Mouse (Mus musculus) myocyte (in vitro differentiated cells): ENCODE measurements around the gene Mical2.

Source experiments
- MAX ChIP-seq: IDR thresholded peaks from one replicate; pipeline ENCODE4 v1.6.1; 2011; ENCODE audit warnings: low read depth, mild to moderate bottlenecking, control low read depth
- MYOD1 ChIP-seq, 3 experiments: IDR thresholded peaks; one replicate each; pipeline ENCODE4 v1.6.1; 2011; ENCODE audit warnings: control low read depth in 2 of 3, low read depth in 2 of 3, mild to moderate bottlenecking in 2 of 3, moderate library complexity in 1 of 3; ENCODE audit not compliant: insufficient read length in 2 of 3, control insufficient read depth in 1 of 3
- POLR2A ChIP-seq: IDR thresholded peaks from one replicate; pipeline ENCODE4 v1.6.1; 2011; ENCODE audit warnings: low read depth, mild to moderate bottlenecking, control low read depth, moderate library complexity; ENCODE audit not compliant: insufficient read length
- TCF12 ChIP-seq: IDR thresholded peaks from one replicate; pipeline ENCODE4 v1.6.1; 2011; ENCODE audit warnings: mild to moderate bottlenecking, control low read depth; ENCODE audit not compliant: poor library complexity, insufficient read depth, severe bottlenecking
- USF1 ChIP-seq: IDR thresholded peaks from one replicate; pipeline ENCODE4 v1.6.1; 2011; ENCODE audit warnings: low read depth, mild to moderate bottlenecking, control low read depth, moderate library complexity

- no peak for TF ChIP-seq MAX
- no peak for TF ChIP-seq TCF12
- TF ChIP-seq POLR2A, result no peak
- TF ChIP-seq MYOD1 (IDR thresholded peaks at IDR 0.05; ENCODE audit: control insufficient read depth in 1 of 3, insufficient read length in 2 of 3, low read depth in 2 of 3), result no peak
- TF ChIP-seq USF1, result no peak
Observed at GRCm38 (mm10) chr7:112268761-112269425, 43.2 kb downstream of the Mical2 start.
